Mouse (Mus musculus): ENCODE results near the gene Fnip2.

DNA sequence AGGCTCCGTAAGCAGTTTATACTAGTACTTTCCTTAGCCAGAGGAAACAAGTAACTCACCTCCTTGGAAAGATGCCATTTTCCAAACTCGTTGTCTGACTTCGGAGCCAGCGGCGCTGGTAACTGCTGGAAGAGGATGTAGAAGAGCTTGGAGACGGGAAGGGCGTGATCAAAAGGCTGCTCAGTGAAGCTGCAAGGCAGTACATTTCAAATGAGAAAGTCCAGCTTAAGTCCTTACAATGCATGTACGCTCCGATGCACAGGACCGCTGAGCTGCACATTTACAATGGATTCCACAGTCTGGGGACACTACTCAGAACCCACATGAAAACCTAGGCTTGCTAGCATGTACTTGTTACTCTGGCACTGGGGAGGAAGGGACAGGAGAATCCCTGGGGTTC lies 67.3 kb downstream of the Fnip2 start:
- TF ChIP-seq CTCF (IDR thresholded peaks at IDR 0.05; ENCODE audit: borderline replicate concordance, insufficient read depth, low read length) (no peak), POLR2A (IDR thresholded peaks at IDR 0.05; ENCODE audit: low read depth, low read length) (no peak)

All from embryonic fibroblast, embryonic 13.5 days (primary cell).